In genomic region chr5:120865336-120865860, GRCm38 (mm10) we compare ENCODE assay signal across 10 mouse cellular contexts. TPM values are rescaled to one million over a fixed set of nuclear protein-coding genes. Genes with fewer than 3 reads are reported as not detected.
DNase-seq lines count a peak whose midpoint lies in the region; ATAC-seq and TF ChIP-seq lines count a peak whose summit lies in the region.
"Had no signal": no experiment of that assay in that cellular context is flagged by ENCODE, and none has a peak within 500 bp of the region (broad histone marks: within the 10 kb centered on the region; RNA-seq: fewer than 3 reads in every experiment).

No protein-coding gene starts in this region.

- WGBS in intestine, postnatal 0 days: 69% methylated on average over 3 of the region's 3 CpGs
- WGBS in intestine, embryonic 16.5 days: 70% methylated on average over 3 of the region's 3 CpGs
- 70% methylated on average over 3 of the region's 3 CpGs for WGBS in neural tube, embryonic 15.5 days

- no peak overlapping the region for H3K4me2 ChIP-seq in intestine, postnatal 0 days (replicated peaks; ENCODE audit: low read depth)
- no peak overlapping the region for H3K4me2 ChIP-seq in intestine, embryonic 16.5 days (ENCODE audit: low read depth, low read length)
- H3K4me2 ChIP-seq in neural tube, embryonic 15.5 days: no peak overlapping the region

- H3K4me3 ChIP-seq in intestine, postnatal 0 days (ENCODE audit: low read depth, low read length): no peak overlapping the region
- no peak overlapping the region for H3K4me3 ChIP-seq in intestine, embryonic 16.5 days (ENCODE audit: low read length)
- H3K4me3 ChIP-seq in G1E (ENCODE audit: low read depth, low read length): no peak overlapping the region
- no peak overlapping the region for H3K4me3 ChIP-seq in neural tube, embryonic 15.5 days (replicated peaks)

- H3K9me3 ChIP-seq in intestine, postnatal 0 days (ENCODE audit: control insufficient read depth): no peaks in the 10 kb centered on the region
- no peaks in the 10 kb centered on the region for H3K9me3 ChIP-seq in intestine, embryonic 16.5 days (ENCODE audit: control insufficient read depth, low read length)
- no peaks in the 10 kb centered on the region for H3K9me3 ChIP-seq in G1E (replicated peaks)
- H3K9me3 ChIP-seq in neural tube, embryonic 15.5 days (replicated peaks): no peaks in the 10 kb centered on the region

- H3K27ac ChIP-seq in intestine, postnatal 0 days (ENCODE audit: low read depth, low read length): no peak overlapping the region
- H3K27ac ChIP-seq in intestine, embryonic 16.5 days (ENCODE audit: low read length): no peak overlapping the region
- no peak overlapping the region for H3K27ac ChIP-seq in neural tube, embryonic 15.5 days (replicated peaks)

- no peaks in the 10 kb centered on the region for H3K27me3 ChIP-seq in intestine, postnatal 0 days (replicated peaks; ENCODE audit: control insufficient read depth, insufficient read depth, low read length)
- H3K27me3 ChIP-seq in intestine, embryonic 16.5 days (replicated peaks; ENCODE audit: control insufficient read depth, insufficient read depth, low read length): no peaks in the 10 kb centered on the region
- H3K27me3 ChIP-seq in G1E (ENCODE audit: insufficient read depth, low read length): 0 out of 2 replicates have a peak, but pooled peaks cover 4% of the 10 kb centered on the region
- H3K27me3 ChIP-seq in neural tube, embryonic 15.5 days (replicated peaks): no peaks in the 10 kb centered on the region

- H3K9ac ChIP-seq in intestine, postnatal 0 days (ENCODE audit: low read depth, low read length): no peak overlapping the region
- no peak overlapping the region for H3K9ac ChIP-seq in intestine, embryonic 16.5 days (ENCODE audit: low read depth, low read length)
- no peak overlapping the region for H3K9ac ChIP-seq in neural tube, embryonic 15.5 days (replicated peaks)

- no peaks in the 10 kb centered on the region for H3K4me1 ChIP-seq in intestine, postnatal 0 days (replicated peaks; ENCODE audit: control insufficient read depth, insufficient read depth, low read length)
- H3K4me1 ChIP-seq in intestine, embryonic 16.5 days (ENCODE audit: control insufficient read depth, insufficient read depth, low read length): no peaks in the 10 kb centered on the region
- no peaks in the 10 kb centered on the region for H3K4me1 ChIP-seq in G1E (ENCODE audit: insufficient read depth, low read depth, low read length)
- H3K4me1 ChIP-seq in neural tube, embryonic 15.5 days: no peaks in the 10 kb centered on the region

- peak; percentile 72 for TF ChIP-seq CTCF in intestine, postnatal 0 days (IDR thresholded peaks at IDR 0.05; ENCODE audit: low read depth)
- peak; percentile 43; the same call in 1 of the 2 replicates for TF ChIP-seq CTCF in G1E (IDR thresholded peaks at IDR 0.05; ENCODE audit: low read depth, low read length)

- no peak for ATAC-seq in intestine, postnatal 0 days
- ATAC-seq in intestine, embryonic 16.5 days: no peak
- ATAC-seq in G1E (ENCODE audit: extremely low read depth, insufficient number of reproducible peaks, low FRiP score, poor library complexity, severe bottlenecking): no peak
- peak; percentile 61 for ATAC-seq in erythroblast, adult 5-6 weeks (replicated peaks; ENCODE audit: low FRiP score, poor library complexity, severe bottlenecking)
- no peak for ATAC-seq in neural tube, embryonic 15.5 days (ENCODE audit: low FRiP score)
- ATAC-seq: inflammation-experienced regulatory T-cells, adult 6 months had no signal

- H3K36me3 ChIP-seq in intestine, postnatal 0 days (ENCODE audit: control insufficient read depth, insufficient read depth): no peaks in the 10 kb centered on the region
- H3K36me3 ChIP-seq in intestine, embryonic 16.5 days (ENCODE audit: control insufficient read depth, insufficient read depth, low read length): no peaks in the 10 kb centered on the region
- H3K36me3 ChIP-seq in G1E (replicated peaks): no peaks in the 10 kb centered on the region
- H3K36me3 ChIP-seq in neural tube, embryonic 15.5 days: no peaks in the 10 kb centered on the region

- DNase-seq in 3T3-L1 (ENCODE audit: low read depth, low spot score) (peak; percentile 56), G1E (ENCODE audit: low spot score) (no peak)
- DNase-seq in natural killer cell, adult 2 months (ENCODE audit: low spot score in 2 of 2): no peak
- DNase-seq in adrenal gland, postnatal 10 days: no peak
- DNase-seq: cerebellum, postnatal 36 days had no signal

RNA-seq across cellular contexts. Expression of gene Oas1h, which starts 4.2 kb away (rescaled TPM):
- polyA plus RNA-seq in intestine, postnatal 0 days (2015; fragmentation: Nextera tagmentation; extraction: Ambion mirVana): not detected in 2 replicates
- not detected in 2 replicates for polyA plus RNA-seq in intestine, embryonic 16.5 days (2015; fragmentation: Nextera tagmentation; extraction: Ambion mirVana)
- total RNA-seq in G1E (2014; fragmentation: Nextera tagmentation) (not detected in 2 replicates), G1E (2017) (not detected in 2 replicates)
- not detected in 2 replicates for polyA plus RNA-seq in G1E (2012)
- total RNA-seq in erythroblast, adult 5-6 weeks (2015; ENCODE audit: low replicate concordance): not detected in 2 replicates
- not detected in 2 replicates for total RNA-seq in erythroblast, adult 5-6 weeks (2017; ENCODE audit: low replicate concordance)
- polyA plus RNA-seq in neural tube, embryonic 15.5 days (2015; fragmentation: Nextera tagmentation; extraction: Ambion mirVana): not detected in 2 replicates
- total RNA-seq in adrenal gland, postnatal 10 days (2021): not detected
- polyA plus RNA-seq: inflammation-experienced regulatory T-cells, adult 6 months had no signal

RNA-seq across cellular contexts. Expression of gene Oas1f, which starts 18.2 kb away (rescaled TPM):
- not detected in 2 replicates for polyA plus RNA-seq in intestine, postnatal 0 days (2015; fragmentation: Nextera tagmentation; extraction: Ambion mirVana)
- polyA plus RNA-seq in intestine, embryonic 16.5 days (2015; fragmentation: Nextera tagmentation; extraction: Ambion mirVana): 0.20 TPM in 1 of 2 replicates, not detected in the other
- total RNA-seq in G1E (2014; fragmentation: Nextera tagmentation): not detected in 2 replicates
- not detected in 2 replicates for total RNA-seq in G1E (2017)
- polyA plus RNA-seq in G1E (2012): not detected in 2 replicates
- total RNA-seq in erythroblast, adult 5-6 weeks (2015; ENCODE audit: low replicate concordance): not detected in 2 replicates
- total RNA-seq in erythroblast, adult 5-6 weeks (2017; ENCODE audit: low replicate concordance): not detected in 2 replicates
- not detected in 2 replicates for polyA plus RNA-seq in neural tube, embryonic 15.5 days (2015; fragmentation: Nextera tagmentation; extraction: Ambion mirVana)
- not detected for total RNA-seq in adrenal gland, postnatal 10 days (2021)
- polyA plus RNA-seq: inflammation-experienced regulatory T-cells, adult 6 months had no signal

RNA-seq across cellular contexts. Expression of gene Oas1g, which starts 22.0 kb away (rescaled TPM):
- 30.9 and 31.8 TPM in 2 replicates for polyA plus RNA-seq in intestine, postnatal 0 days (2015; fragmentation: Nextera tagmentation; extraction: Ambion mirVana)
- polyA plus RNA-seq in intestine, embryonic 16.5 days (2015; fragmentation: Nextera tagmentation; extraction: Ambion mirVana): 1.5 and 2.6 TPM in 2 replicates
- total RNA-seq in G1E (2014; fragmentation: Nextera tagmentation): not detected in 2 replicates
- total RNA-seq in G1E (2017): 0.23 TPM in 1 of 2 replicates, not detected in the other
- not detected in 2 replicates for polyA plus RNA-seq in G1E (2012)
- 1.0 TPM in 1 of 2 replicates, not detected in the other for total RNA-seq in erythroblast, adult 5-6 weeks (2015; ENCODE audit: low replicate concordance)
- 0.94 TPM in 1 of 2 replicates, not detected in the other for total RNA-seq in erythroblast, adult 5-6 weeks (2017; ENCODE audit: low replicate concordance)
- polyA plus RNA-seq in neural tube, embryonic 15.5 days (2015; fragmentation: Nextera tagmentation; extraction: Ambion mirVana): 0.37 and 1.4 TPM in 2 replicates
- total RNA-seq in adrenal gland, postnatal 10 days (2021): under 1 TPM in 1 of 2 experiments, not detected in 1; 0.21 TPM

RNA-seq across cellular contexts. Expression of gene Oas1a, which starts 41.9 kb away (rescaled TPM):
- 65.4 and 65.6 TPM in 2 replicates for polyA plus RNA-seq in intestine, postnatal 0 days (2015; fragmentation: Nextera tagmentation; extraction: Ambion mirVana)
- polyA plus RNA-seq in intestine, embryonic 16.5 days (2015; fragmentation: Nextera tagmentation; extraction: Ambion mirVana): 8.9 and 9.8 TPM in 2 replicates
- not detected in 2 replicates for total RNA-seq in G1E (2014; fragmentation: Nextera tagmentation)
- 0.33 and 0.70 TPM in 2 replicates for total RNA-seq in G1E (2017)
- polyA plus RNA-seq in G1E (2012): 0.11 and 0.13 TPM in 2 replicates
- total RNA-seq in erythroblast, adult 5-6 weeks (2015; ENCODE audit: low replicate concordance): 5.6 and 6.0 TPM in 2 replicates
- total RNA-seq in erythroblast, adult 5-6 weeks (2017; ENCODE audit: low replicate concordance): 6.8 and 8.8 TPM in 2 replicates
- 1.5 and 4.1 TPM in 2 replicates for polyA plus RNA-seq in neural tube, embryonic 15.5 days (2015; fragmentation: Nextera tagmentation; extraction: Ambion mirVana)
- total RNA-seq in adrenal gland, postnatal 10 days (2021): under 1 TPM in 1 of 2 experiments, not detected in 1; 0.58 TPM

RNA-seq across cellular contexts. Expression of gene Oas1d, which starts 48.9 kb away (rescaled TPM):
- 0.18 and 0.25 TPM in 2 replicates for polyA plus RNA-seq in intestine, postnatal 0 days (2015; fragmentation: Nextera tagmentation; extraction: Ambion mirVana)
- polyA plus RNA-seq in intestine, embryonic 16.5 days (2015; fragmentation: Nextera tagmentation; extraction: Ambion mirVana): 0.06 TPM in 1 of 2 replicates, not detected in the other
- total RNA-seq in G1E (2014; fragmentation: Nextera tagmentation) (not detected in 2 replicates), G1E (2017) (0.05 and 0.12 TPM in 2 replicates)
- not detected in 2 replicates for polyA plus RNA-seq in G1E (2012)
- total RNA-seq in erythroblast, adult 5-6 weeks (2015; ENCODE audit: low replicate concordance): not detected in 2 replicates
- not detected in 2 replicates for total RNA-seq in erythroblast, adult 5-6 weeks (2017; ENCODE audit: low replicate concordance)
- polyA plus RNA-seq in neural tube, embryonic 15.5 days (2015; fragmentation: Nextera tagmentation; extraction: Ambion mirVana): 0.09 TPM in 1 of 2 replicates, not detected in the other
- total RNA-seq in adrenal gland, postnatal 10 days (2021): under 1 TPM in 1 of 2 experiments, not detected in 1; 0.18 TPM
- polyA plus RNA-seq: inflammation-experienced regulatory T-cells, adult 6 months had no signal
